Mouse (Mus musculus) G1E (cell line): Measurements from ENCODE around the gene 1700029J07Rik.

Experiments used
- CTCF ChIP-seq: IDR thresholded peaks from 2 replicates; pipeline ENCODE4 v1.5.1; 2012; ENCODE audit warnings: low read depth, low read length, inconsistent platforms, mixed read lengths
- GATA1 ChIP-seq: IDR thresholded peaks from 2 replicates; pipeline ENCODE4 v1.6.1; 2012; ENCODE audit warnings: borderline replicate concordance, low read length, inconsistent platforms, mixed read lengths

GRCm38 (mm10) chr8:45917040-45917679, 57.9 kb downstream of the 1700029J07Rik start:
- TF ChIP-seq GATA1 (no peak), CTCF (no peak)
